Mouse (Mus musculus): Measurements from ENCODE around the gene Nfic. TPM values are rescaled to one million over a fixed set of nuclear protein-coding genes. Genes with fewer than 3 reads are reported as not detected.

Gene Nfic
- total RNA-seq (2017): 4.1 to 7.6 TPM (median 5.1 TPM) in 3 replicates

GRCm38 (mm10) chr10:81455181-81455895 lies at the start of gene Nfic:
Gene Nfic, minus strand, starts transcription at chr10:81455635.
- ATAC-seq (replicated peaks; ENCODE audit: insufficient number of reproducible peaks, low FRiP score, low TSS enrichment, poor library complexity, severe bottlenecking): no peak

DNA sequence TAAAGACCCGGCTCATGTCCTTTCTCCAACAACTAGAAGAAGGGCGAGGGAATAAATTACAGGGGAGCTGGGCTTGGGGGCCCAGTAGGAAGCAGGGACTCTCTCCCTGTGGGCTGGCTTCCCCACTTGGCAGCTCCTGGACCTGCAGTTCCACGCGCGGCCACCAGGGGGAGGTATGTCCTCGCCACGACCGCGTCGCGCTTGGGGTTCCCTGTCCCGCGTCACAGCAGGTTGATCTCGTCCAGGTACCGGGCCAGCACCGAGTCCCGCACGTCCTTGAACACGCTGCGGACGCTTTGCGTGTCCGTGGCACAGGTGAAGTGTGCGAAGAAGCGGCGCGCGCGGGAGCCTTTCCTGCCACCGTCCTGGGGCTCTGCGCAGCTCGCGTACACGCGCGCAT lies 47.2 kb upstream of the Nfic start:
- ATAC-seq (replicated peaks; ENCODE audit: insufficient number of reproducible peaks, low FRiP score, low TSS enrichment, poor library complexity, severe bottlenecking): 0 out of 2 replicates have a peak, but pooled peaks have one; percentile 25

DNA sequence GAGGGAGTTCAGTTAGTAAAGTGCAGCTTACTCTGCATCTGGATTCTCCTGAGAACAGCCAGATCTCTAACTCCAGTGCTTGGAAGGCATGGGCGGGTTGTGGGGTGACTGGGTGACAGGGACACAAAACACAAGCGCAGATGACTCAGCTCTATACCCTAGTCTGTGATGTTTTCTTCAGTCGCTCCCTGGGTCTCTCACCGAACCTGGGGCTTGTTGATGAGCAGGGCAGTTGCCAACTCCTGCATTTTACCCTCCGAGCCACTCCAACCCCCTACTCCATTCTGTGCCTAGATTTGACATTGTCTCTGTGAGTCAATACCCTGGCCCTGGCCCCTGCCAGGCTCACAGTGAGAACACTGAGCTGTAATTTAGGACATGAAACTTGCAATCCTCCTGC lies 46.4 kb upstream of the Nfic start:
- ATAC-seq (replicated peaks; ENCODE audit: insufficient number of reproducible peaks, low FRiP score, low TSS enrichment, poor library complexity, severe bottlenecking): no peak

DNA sequence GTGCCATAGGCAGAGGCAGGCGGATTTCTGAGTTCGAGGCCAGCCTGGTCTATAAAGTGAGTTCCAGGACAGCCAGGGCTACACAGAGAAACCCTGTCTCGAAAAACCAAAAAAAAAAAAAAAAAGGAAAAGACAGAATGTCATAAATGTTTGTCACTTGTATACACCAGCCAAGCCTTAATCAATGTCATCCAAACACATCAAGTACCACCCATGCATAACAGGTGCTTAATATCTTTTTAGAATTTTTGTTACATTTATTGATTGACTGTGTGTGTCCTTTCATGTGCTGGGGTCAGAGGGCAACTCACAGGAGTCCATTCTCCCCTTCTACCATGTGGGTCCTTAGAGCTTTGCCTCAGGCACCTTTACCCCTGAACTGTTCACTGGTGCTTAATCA lies 44.6 kb upstream of the Nfic start, which contains the start of gene S1pr4:
Gene S1pr4 (minus strand): TSS at position 101 of the 400 bp plus-strand sequence.
- no peak for ATAC-seq (replicated peaks; ENCODE audit: insufficient number of reproducible peaks, low FRiP score, low TSS enrichment, poor library complexity, severe bottlenecking)

DNA sequence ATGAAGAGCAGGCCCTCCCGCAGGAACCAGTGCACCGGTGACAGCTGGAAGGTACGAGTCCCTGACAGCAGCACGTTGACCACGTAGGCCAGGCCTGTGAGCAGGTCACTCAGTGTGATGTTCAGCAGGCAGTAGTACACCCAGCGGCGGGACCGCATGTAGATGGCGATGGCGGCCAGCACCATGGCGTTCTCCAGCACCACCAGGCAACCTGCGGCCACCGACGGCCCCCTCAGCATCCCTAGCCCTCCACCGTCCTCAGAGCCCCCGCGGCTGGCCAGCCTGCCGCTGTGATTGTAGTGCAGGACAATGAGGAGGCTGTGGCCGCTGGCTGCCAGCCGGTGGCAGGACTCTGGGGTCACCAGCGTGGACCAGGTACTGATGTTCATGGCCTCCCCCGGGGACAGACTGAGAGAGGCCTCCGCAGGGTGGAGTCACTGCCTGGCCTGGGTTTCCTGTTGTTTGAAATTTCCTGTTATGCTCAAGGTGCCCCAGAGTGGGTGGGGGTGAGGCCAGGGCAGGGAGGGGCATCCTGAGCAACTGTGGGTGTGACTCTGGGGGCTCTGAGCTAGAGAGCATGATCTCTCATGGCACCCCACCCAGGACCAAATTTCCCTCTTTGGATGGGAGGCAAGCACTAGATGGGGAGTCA lies 43.9 kb upstream of the Nfic start:
- 0 out of 2 replicates have a peak, but pooled peaks have one; percentile 3 for ATAC-seq (replicated peaks; ENCODE audit: insufficient number of reproducible peaks, low FRiP score, low TSS enrichment, poor library complexity, severe bottlenecking)

GRCm38 (mm10) chr10:81498316-81499249 lies 43.1 kb upstream of the Nfic start:
- no peak for ATAC-seq (replicated peaks; ENCODE audit: insufficient number of reproducible peaks, low FRiP score, low TSS enrichment, poor library complexity, severe bottlenecking)

- ATAC-seq (replicated peaks; ENCODE audit: insufficient number of reproducible peaks, low FRiP score, low TSS enrichment, poor library complexity, severe bottlenecking): peak; percentile 7; the same call in 1 of the 2 replicates
These were observed 42.2 kb upstream of the Nfic start for GRCm38 (mm10) chr10:81497401-81498270.

DNA sequence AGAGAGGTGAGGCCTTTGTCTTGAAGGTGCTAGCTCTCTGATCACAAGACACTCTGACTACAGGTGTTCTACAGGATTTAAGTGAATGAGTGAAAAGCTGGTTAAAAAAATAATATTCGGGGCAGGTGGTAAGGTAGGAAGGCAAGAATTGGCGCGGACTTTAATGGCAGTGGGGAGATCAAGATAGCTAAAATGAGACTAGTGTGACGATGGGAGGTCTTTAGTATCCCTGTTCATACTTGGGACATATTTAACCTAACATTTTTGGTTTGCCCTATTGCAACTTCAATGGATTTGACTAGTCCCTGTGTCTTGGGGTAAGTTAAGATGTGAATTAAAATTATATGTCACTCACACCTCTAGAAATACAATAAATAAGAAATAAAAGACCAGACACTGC lies 41.5 kb upstream of the Nfic start:
- ATAC-seq (replicated peaks; ENCODE audit: insufficient number of reproducible peaks, low FRiP score, low TSS enrichment, poor library complexity, severe bottlenecking): no peak

GRCm38 (mm10) chr10:81496264-81496901 lies 40.9 kb upstream of the Nfic start, which contains the start of gene Ncln:
Gene Ncln, minus strand, starts transcription at chr10:81496392.
- peak; percentile 71 for ATAC-seq (replicated peaks; ENCODE audit: insufficient number of reproducible peaks, low FRiP score, low TSS enrichment, poor library complexity, severe bottlenecking)

DNA sequence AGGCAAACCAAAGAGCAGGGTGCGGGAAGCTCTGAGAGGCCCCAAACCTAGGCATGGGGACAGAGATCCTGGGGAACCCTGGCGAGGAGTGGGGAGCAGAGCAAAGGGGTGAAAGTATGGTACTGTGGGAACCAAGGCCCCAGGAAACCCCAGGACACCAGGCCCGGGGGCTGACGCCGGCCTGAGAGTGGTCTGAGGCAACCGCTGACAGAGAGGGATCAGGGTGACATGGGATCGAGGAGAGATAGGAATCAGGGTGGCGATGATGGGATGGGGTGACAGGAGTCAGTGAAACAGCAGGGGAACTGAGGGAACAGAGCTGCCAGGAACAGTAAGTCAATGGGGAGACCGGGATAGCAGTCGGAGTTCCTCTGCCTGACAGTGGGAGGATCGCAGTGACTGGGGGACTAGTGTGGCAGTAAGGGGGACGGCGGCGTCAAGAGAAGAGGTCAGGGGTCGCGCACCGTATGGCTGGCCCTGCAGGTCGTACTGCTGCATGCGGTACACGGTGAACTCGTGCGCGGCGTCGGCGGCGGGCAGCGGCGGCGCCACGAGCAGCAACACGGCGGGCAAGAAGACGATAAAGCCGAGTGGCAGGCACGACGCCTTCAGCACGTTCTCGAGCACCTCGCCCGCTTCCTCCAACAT lies 40.3 kb upstream of the Nfic start:
- ATAC-seq (replicated peaks; ENCODE audit: insufficient number of reproducible peaks, low FRiP score, low TSS enrichment, poor library complexity, severe bottlenecking): no peak

DNA sequence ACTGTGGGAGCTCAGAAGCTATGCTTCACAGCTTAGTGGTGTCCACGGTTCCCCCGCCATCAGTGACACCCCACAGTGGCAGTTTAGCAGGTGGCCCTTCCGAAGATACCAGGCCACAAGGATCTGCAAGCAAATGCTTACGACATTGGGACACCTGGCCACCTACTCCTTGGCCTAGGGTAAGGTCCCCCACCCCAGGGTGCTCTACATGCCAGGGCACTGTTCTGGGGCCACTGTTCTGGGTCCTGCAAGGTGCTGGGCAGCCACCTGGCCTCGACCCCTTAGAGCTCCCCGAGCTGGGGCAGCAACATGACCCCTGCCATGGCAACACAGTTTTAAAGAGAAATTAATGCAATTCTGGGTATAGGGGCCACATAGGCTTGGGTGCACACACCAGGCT lies 39.7 kb upstream of the Nfic start:
- ATAC-seq (replicated peaks; ENCODE audit: insufficient number of reproducible peaks, low FRiP score, low TSS enrichment, poor library complexity, severe bottlenecking): no peak

DNA sequence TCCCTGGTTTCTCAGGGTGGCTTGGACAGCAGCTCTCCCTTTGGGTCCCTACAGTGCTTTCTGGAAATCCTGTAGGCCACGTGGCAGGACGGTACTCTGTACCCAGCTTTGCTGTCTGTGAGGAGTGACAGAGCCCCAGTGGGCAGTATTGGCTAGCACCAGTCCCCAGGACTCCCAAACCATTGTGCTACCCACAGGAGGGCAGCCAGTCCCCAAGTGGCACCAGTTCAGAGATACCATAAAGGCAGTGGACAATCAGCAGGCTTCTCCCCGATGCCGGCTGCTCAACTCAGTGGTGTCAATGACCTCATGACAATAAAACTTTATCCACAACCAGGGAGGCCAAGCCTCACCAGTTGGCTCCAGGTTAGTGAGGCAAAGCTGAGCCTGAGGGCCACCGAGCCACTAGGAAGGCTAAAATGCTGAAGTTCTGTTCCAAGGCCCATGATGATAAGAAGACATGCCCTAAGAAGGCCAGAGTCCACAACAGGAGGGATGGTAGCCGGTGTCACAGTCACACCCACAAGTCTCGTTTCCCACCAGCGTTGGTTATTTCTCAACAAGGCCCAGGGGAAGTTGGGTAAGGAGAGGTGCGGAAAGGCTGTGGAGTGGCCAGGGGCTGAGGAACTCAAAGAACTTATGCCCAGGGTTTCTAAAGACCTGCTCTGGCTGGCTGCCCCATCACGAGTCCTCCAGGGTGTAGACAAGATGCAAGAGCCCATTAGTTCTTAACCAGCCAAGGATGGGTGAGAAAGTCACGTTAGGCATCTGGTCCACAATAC lies 39.0 kb upstream of the Nfic start:
- 0 out of 2 replicates have a peak, but pooled peaks have one; percentile 7 for ATAC-seq (replicated peaks; ENCODE audit: insufficient number of reproducible peaks, low FRiP score, low TSS enrichment, poor library complexity, severe bottlenecking)

DNA sequence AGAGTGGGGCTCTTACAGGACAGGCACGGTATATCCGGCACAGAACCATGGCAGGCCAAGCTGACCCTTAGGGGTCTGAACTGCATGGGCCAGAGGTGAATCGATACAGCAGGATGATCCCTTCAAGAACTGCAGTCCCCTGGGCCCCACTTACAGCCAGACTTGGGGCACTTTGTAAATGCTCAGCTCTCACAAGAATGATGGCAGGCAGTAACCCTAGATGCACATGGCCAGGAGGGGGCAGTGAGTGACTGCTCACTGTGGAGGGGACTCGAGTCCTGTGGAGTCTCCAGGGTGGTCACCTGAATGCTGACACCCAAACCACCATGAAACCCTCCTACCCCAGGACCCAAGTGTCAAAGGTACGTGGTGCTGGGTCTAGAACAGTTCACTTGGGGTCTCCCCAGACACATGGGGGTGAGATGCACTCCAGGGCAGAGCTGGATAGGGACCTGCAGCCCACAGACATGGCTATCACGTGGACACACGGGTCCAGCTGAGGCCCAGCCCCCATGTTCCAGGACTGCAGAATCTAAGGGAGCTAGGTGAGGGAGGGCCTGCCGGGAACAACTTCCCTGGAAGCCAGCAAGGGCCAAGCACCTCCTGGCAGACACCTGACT lies 38.3 kb upstream of the Nfic start:
- ATAC-seq (replicated peaks; ENCODE audit: insufficient number of reproducible peaks, low FRiP score, low TSS enrichment, poor library complexity, severe bottlenecking): no peak

DNA sequence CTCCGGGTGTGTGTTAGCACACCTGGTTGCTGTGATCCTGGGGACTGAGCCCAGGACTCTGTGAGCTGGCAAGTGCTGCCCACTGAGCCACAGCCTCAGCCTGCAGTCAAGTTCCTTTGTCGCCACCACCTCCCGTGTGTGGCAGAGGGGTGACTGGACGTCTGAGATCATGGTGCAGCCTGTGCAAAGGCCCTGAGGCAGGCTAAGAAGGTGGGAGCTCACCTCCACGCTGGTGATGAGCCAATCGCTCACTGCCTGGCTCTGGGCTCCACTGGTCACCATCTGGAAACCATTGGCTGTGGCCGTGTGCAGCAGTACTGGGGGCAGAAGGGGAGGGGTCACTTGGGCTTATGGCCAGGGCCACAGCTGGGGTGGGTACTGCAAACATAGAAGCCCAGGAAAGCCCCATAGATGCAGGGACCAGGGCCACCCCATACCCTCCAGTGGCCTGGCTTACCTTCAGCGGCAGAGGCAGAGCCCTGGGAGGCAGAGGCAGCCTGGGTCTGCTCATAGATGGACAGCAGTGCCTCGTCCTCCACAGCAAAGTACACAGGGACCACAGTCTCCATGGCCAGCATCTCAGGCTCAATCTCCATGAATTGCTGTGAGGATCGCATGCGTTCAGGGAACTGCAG lies 37.3 kb upstream of the Nfic start:
- no peak for ATAC-seq (replicated peaks; ENCODE audit: insufficient number of reproducible peaks, low FRiP score, low TSS enrichment, poor library complexity, severe bottlenecking)

DNA sequence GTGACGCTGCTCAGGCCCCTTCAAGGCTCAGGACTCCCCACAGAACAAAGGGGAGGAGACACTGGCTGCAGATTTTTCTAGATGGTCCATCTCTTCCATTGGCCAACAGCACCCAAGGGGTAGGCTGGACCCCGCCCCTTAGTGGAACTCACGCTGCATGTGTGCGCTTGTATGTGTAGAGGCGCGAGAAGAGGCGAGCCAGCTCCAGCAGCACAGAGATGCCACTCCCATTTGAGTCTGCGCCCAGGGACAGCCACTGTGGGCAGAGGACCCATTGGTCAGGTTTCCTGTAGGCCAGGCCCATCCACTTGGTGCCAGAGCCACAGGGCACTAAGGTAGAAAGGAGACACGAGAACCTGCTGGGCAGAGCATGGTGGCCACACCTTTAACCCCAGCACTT lies 35.6 kb upstream of the Nfic start:
- ATAC-seq (replicated peaks; ENCODE audit: insufficient number of reproducible peaks, low FRiP score, low TSS enrichment, poor library complexity, severe bottlenecking): no peak

DNA sequence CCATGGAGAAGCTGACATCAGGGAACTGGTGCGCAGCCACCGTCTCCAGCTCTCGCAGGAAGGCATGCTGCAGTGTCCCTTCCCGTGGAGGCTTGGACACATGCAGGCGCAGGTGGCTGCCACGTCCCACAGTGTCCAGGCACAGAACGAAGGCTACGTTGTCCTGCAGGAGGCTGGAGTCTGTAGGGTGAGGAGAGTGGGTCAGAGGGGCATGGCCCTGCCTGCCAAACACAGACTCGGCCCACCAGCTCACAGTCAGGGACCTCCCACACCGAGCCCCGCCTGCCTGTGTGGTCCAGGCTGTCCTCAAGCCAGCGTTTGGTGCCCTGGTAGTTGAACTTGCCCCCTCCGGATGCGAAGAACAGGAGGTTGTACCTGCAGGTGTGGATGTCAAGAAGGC lies 34.5 kb upstream of the Nfic start:
- ATAC-seq (replicated peaks; ENCODE audit: insufficient number of reproducible peaks, low FRiP score, low TSS enrichment, poor library complexity, severe bottlenecking): no peak

Data from monocyte, adult 5-6 weeks (primary cell).